Mouse (Mus musculus): Measurements from ENCODE around the gene Clspn. TPM values are rescaled to one million over a fixed set of nuclear protein-coding genes. Genes with fewer than 3 reads are reported as not detected.

Clspn gene
- polyA plus RNA-seq, 2 experiments: 25.4 to 38.5 TPM

DNA sequence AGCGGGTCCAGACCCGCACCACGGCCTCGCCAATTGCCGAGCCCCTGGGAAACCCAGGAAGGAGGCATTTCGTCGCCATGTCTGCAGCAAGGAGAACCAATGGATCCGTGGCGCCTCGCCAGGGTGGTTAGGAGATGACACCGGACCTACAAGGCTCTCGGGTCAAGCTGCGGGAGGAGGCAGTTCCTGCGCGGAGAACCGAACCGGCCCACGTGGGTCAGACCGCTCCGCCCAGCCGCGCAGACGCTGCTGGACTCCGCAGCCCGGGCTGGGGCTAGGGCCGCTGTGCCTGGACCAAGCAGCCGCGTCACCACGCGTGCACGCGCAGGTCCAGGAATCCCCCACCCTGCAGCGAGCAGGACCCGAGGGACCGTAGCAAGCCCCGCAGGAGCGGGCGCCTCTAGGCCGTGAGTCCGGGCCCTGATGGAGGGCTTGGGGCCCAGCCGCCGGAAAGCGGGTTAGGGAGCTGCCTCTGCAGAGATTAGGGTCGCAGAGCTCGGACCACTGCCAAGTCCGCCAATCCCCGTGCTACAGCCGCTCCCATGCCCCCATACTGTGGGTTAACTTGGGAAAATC lies 53.0 kb downstream of the Clspn start, which contains the start of gene 5730409E04Rik:
Gene 5730409E04Rik, plus strand, starts transcription at position 213 of the 576 bp plus-strand sequence.
- Histone ChIP-seq H3K9me3 (ENCODE audit: control insufficient read depth, low read length) (no peaks in the 10 kb centered on the region), H3K4me3 (ENCODE audit: insufficient read depth in 1 of 2, low read depth in 2 of 2, low read length in 2 of 2) (peak within 1 kb of the TSS; percentile 54 to 74), H3K4me1 (replicated peaks; ENCODE audit: control insufficient read depth in 2 of 2, insufficient read depth in 2 of 2, low read length in 1 of 2) (no peaks in the 10 kb centered on the region), H3K27me3 (ENCODE audit: control insufficient read depth, insufficient read depth, low read length) (no peaks in the 10 kb centered on the region; the same call in 1 of the 2 replicates), H3K27ac (no peak within 1 kb of the TSS), H3K9ac (replicated peaks) (peak within 1 kb of the TSS; percentile 43), H3K36me3 (replicated peaks; ENCODE audit: control insufficient read depth, insufficient read depth, low read depth) (no peaks in the 10 kb centered on the region), H3K4me2 (ENCODE audit: low read depth) (peak within 1 kb of the TSS; percentile 64)
- TF ChIP-seq CTCF (IDR thresholded peaks at IDR 0.05; ENCODE audit: low read depth) (no peak), EP300 (IDR thresholded peaks at IDR 0.05; ENCODE audit: low read depth) (no peak)
- WGBS (ENCODE audit: insufficient replicate concordance): 1% methylated on average over 48 of the region's 48 CpGs
- DNase-seq (ENCODE audit: low read depth in 3 of 3, low spot score in 3 of 3): no peak
- peak; percentile 51; the same call in 1 of the 2 replicates for ATAC-seq (ENCODE audit: insufficient read depth)

DNA sequence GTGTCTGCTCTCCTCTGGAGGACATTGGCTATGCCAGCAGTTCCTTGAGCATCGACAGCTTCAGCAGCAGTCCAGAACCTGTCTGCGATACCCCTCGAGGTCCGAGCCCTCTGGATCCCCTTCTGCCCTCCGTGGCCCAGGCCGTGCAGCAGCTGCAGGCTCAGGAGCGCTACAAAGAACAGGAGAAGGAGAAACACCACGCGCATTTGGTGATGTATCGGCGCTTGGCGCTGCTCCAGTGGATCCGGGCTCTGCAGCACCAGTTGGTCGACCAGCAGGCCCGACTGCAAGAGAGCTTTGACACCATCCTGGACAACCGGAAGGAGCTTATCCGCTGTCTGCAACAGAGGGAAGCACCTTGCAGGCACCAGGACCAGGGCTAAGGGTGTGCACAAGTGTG lies 55.3 kb downstream of the Clspn start:
- no peak for TF ChIP-seq EP300 (IDR thresholded peaks at IDR 0.05; ENCODE audit: low read depth)
- TF ChIP-seq CTCF (IDR thresholded peaks at IDR 0.05; ENCODE audit: low read depth): no peak
- no peak for DNase-seq (ENCODE audit: low read depth in 3 of 3, low spot score in 3 of 3)
- whole genome bisulfite sequencing (ENCODE audit: insufficient replicate concordance): 82% methylated on average over 17 of the region's 17 CpGs
- Histone ChIP-seq H3K4me1 (replicated peaks; ENCODE audit: control insufficient read depth in 2 of 2, insufficient read depth in 2 of 2, low read length in 1 of 2) (no peaks in the 10 kb centered on the region), H3K9me3 (ENCODE audit: control insufficient read depth, low read length) (no peaks in the 10 kb centered on the region), H3K4me2 (ENCODE audit: low read depth) (no peak overlapping the region), H3K36me3 (replicated peaks; ENCODE audit: control insufficient read depth, insufficient read depth, low read depth) (no peaks in the 10 kb centered on the region), H3K9ac (replicated peaks) (no peak overlapping the region), H3K27me3 (ENCODE audit: control insufficient read depth, insufficient read depth, low read length) (no peaks in the 10 kb centered on the region; the same call in 1 of the 2 replicates), H3K27ac (no peak overlapping the region), H3K4me3 (ENCODE audit: insufficient read depth in 1 of 2, low read depth in 2 of 2, low read length in 2 of 2) (no peak overlapping the region)
- no peak for ATAC-seq (ENCODE audit: insufficient read depth)

DNA sequence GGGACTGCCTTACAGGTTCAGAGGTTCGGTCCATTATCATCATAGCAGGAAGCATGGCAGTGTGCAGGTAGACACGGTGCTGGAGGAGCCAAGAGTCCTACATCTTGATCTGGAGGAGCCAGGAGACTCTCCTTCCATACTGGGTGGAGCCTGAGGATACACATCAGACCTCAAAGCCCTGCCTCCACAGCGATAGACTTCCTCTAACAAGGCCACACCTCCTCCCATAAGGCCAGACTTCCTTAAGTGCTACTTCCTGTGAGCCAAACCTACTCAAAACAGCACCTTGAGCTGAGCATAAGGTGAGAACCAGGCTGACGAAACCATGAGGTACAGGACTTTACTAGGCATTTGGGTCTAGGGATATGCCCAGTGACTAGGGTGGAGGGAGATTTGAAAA lies 59.6 kb downstream of the Clspn start:
- H3K27me3 ChIP-seq (ENCODE audit: control insufficient read depth, insufficient read depth, low read length): peaks cover 16% of the 10 kb centered on the region
- H3K9ac ChIP-seq (replicated peaks): no peak overlapping the region
- H3K27ac ChIP-seq: no peak overlapping the region
- no peak for DNase-seq (ENCODE audit: low read depth in 3 of 3, low spot score in 3 of 3)
- TF ChIP-seq CTCF (IDR thresholded peaks at IDR 0.05; ENCODE audit: low read depth): no peak
- TF ChIP-seq EP300 (IDR thresholded peaks at IDR 0.05; ENCODE audit: low read depth): no peak
- no peaks in the 10 kb centered on the region for H3K36me3 ChIP-seq (replicated peaks; ENCODE audit: control insufficient read depth, insufficient read depth, low read depth)
- no peak for ATAC-seq (ENCODE audit: insufficient read depth)
- H3K4me1 ChIP-seq (replicated peaks; ENCODE audit: control insufficient read depth in 2 of 2, insufficient read depth in 2 of 2, low read length in 1 of 2): no peaks in the 10 kb centered on the region
- no peak overlapping the region for H3K4me3 ChIP-seq (ENCODE audit: insufficient read depth in 1 of 2, low read depth in 2 of 2, low read length in 2 of 2)
- H3K9me3 ChIP-seq (ENCODE audit: control insufficient read depth, low read length): no peaks in the 10 kb centered on the region
- 53% methylated on average over 4 of the region's 4 CpGs for WGBS (ENCODE audit: insufficient replicate concordance)
- H3K4me2 ChIP-seq (ENCODE audit: low read depth): no peak overlapping the region

- TF ChIP-seq EP300 (IDR thresholded peaks at IDR 0.05; ENCODE audit: low read depth): no peak
- 9% methylated on average over 33 of the region's 33 CpGs for WGBS (ENCODE audit: insufficient replicate concordance)
- Histone ChIP-seq H3K4me2 (ENCODE audit: low read depth) (no peak overlapping the region), H3K4me1 (replicated peaks; ENCODE audit: control insufficient read depth in 2 of 2, insufficient read depth in 2 of 2, low read length in 1 of 2) (no peaks in the 10 kb centered on the region), H3K36me3 (replicated peaks; ENCODE audit: control insufficient read depth, insufficient read depth, low read depth) (no peaks in the 10 kb centered on the region), H3K27me3 (ENCODE audit: control insufficient read depth, insufficient read depth, low read length) (peaks cover 16% of the 10 kb centered on the region), H3K9ac (replicated peaks) (no peak overlapping the region), H3K9me3 (ENCODE audit: control insufficient read depth, low read length) (no peaks in the 10 kb centered on the region), H3K4me3 (ENCODE audit: insufficient read depth in 1 of 2, low read depth in 2 of 2, low read length in 2 of 2) (no peak overlapping the region), H3K27ac (no peak overlapping the region)
- ATAC-seq (ENCODE audit: insufficient read depth) (no peak), DNase-seq (ENCODE audit: low read depth in 3 of 3, low spot score in 3 of 3) (no peak)
Measured at GRCm38 (mm10) chr4:126619691-126620330, 63.1 kb downstream of the Clspn start.

DNA sequence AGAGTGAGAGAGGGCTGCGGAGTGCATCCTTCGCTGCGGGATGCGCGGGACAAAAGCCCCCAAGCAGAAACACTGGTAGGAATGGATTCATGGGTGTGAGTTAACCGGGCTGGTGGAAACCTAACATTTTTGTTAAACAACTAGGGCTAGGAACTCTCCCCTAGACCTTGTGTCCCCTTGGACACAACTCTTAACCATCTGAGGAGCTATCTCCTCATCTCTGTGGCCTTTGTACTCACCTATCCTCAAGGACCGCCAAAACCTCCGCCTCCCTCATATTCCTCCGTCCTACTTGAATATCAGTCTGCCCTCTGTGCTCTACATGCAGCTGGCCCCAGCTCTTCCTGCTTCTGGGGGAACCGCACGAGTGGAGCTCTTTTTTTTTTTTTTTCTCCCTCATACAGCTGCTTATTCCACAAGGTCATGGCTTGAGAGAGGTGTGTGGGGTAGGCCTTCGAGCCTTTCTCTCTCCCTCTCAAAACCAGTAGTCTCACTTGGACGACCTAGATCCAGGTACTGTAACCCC lies 63.7 kb downstream of the Clspn start:
- H3K27me3 ChIP-seq (ENCODE audit: control insufficient read depth, insufficient read depth, low read length): peaks cover 16% of the 10 kb centered on the region
- H3K27ac ChIP-seq: no peak overlapping the region
- no peak overlapping the region for H3K4me3 ChIP-seq (ENCODE audit: insufficient read depth in 1 of 2, low read depth in 2 of 2, low read length in 2 of 2)
- no peaks in the 10 kb centered on the region for H3K36me3 ChIP-seq (replicated peaks; ENCODE audit: control insufficient read depth, insufficient read depth, low read depth)
- H3K9ac ChIP-seq (replicated peaks): no peak overlapping the region
- DNase-seq (ENCODE audit: low read depth in 3 of 3, low spot score in 3 of 3) (no peak), ATAC-seq (ENCODE audit: insufficient read depth) (no peak)
- H3K4me1 ChIP-seq (replicated peaks; ENCODE audit: control insufficient read depth in 2 of 2, insufficient read depth in 2 of 2, low read length in 1 of 2): no peaks in the 10 kb centered on the region
- WGBS (ENCODE audit: insufficient replicate concordance): 24% methylated on average over 13 of the region's 13 CpGs
- TF ChIP-seq EP300 (IDR thresholded peaks at IDR 0.05; ENCODE audit: low read depth) (no peak), CTCF (IDR thresholded peaks at IDR 0.05; ENCODE audit: low read depth) (no peak)
- H3K4me2 ChIP-seq (ENCODE audit: low read depth): no peak overlapping the region
- H3K9me3 ChIP-seq (ENCODE audit: control insufficient read depth, low read length): no peaks in the 10 kb centered on the region

All from liver, embryonic 14.5 days (tissue).